Mouse (Mus musculus) cerebellum, adult 9-10 months (tissue): Measurements from ENCODE around the gene Olfr480.

Experiments
- DNase-seq: peaks from one replicate; pipeline ENCODE4 v3.0.0; 2022

Olfr480 gene

GRCm38 (mm10) chr7:108067246-108067645 is at the start of gene Olfr480:
TSS of gene Olfr480 (minus strand) at chr7:108067346.
- DNase-seq = no peak

DNA sequence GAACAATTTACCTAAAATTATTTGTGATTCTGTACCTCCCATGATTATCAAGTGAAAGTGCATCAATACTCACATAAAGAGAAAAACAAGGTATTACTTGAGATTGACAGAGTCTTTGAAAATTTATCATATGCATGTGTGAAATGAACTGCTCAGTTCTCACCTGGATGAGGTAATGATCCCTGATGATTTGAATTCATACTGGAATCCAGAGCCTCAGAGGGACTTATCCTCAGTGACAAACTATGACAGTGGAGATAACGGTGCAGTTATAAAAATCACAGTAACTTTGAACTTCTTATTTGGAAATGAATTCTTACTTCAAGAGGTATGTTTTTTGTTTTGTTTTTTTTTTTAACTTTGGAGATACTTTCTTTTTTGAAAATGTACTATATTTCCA is 33.4 kb upstream of the Olfr480 start, which contains the start of gene Olfr483:
Gene Olfr483, plus strand, starts transcription at position 301 of the 400 bp plus-strand sequence.
- no peak for DNase-seq

DNA sequence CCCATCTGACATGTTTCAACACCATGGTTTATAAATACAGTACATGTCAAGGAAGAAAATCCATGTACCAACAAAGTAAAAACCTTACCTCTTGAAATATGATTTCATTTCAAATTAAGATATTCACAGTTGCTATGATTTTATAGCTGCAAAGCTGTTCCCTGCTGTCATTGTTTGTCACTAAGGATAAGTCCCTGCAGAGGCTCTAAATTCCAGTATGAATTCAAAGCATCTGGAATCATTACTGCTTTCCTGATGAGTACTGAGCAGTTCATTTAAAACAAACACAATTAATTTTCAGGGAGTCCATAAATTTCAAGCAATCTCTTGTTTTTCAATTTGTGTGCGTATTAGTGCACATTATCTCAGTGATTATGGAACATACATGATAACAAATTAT is 30.3 kb upstream of the Olfr480 start, which contains the start of gene Olfr482:
Gene Olfr482, minus strand, starts transcription at position 101 of the 400 bp plus-strand sequence.
- DNase-seq = no peak

GRCm38 (mm10) chr7:108079555-108079954 is 12.4 kb upstream of the Olfr480 start, which contains the start of gene Olfr481:
TSS of gene Olfr481 (plus strand) at chr7:108079855.
- no peak for DNase-seq

- no peak for DNase-seq
Observed at GRCm38 (mm10) chr7:108050393-108050792, 16.8 kb downstream of the Olfr480 start, which contains the start of gene Olfr479. TSS of gene Olfr479 (plus strand) at chr7:108050693.

- DNase-seq = no peak
Observed at GRCm38 (mm10) chr7:108033889-108034288, 33.3 kb downstream of the Olfr480 start, which contains the start of gene Olfr478. TSS of gene Olfr478 (minus strand) at chr7:108033989.
